Mouse (Mus musculus) ES-CJ7 (cell line): Measurements from ENCODE around the gene Tfdp1.

Source experiments
- DNase-seq: peaks from one replicate; pipeline ENCODE4 v3.0.0; 2011; ENCODE audit warnings: low read depth, low spot score

The Tfdp1 gene

GRCm38 (mm10) chr8:13420970-13421369, 82.4 kb downstream of the Tfdp1 start:
- no peak for DNase-seq

DNA sequence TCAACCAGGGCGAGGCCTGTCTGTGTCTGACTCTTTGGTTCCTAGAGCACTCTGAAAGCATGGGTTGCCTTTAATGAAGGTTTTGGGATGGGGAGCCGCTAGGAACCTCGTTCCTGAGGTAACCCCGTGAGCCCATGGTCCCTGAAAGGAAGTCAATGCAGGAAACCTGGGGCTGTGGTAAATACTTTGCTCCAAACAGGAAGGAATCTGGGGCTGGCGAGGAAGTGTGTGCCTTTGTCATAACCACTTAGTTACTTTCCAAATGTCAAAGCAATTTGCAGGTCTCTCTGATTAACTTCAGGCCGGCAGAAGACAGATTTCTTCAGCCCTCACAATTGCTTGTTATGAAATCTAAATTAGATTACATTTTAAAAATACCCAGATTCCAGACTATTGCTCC, 88.8 kb downstream of the Tfdp1 start:
- DNase-seq: no peak
